Mouse (Mus musculus) myocyte (in vitro differentiated cells): ENCODE results near the gene Pmpca. TPM values are rescaled to one million over a fixed set of nuclear protein-coding genes. Genes with fewer than 3 reads are reported as not detected.

Source experiments
- H3K27me3 ChIP-seq: one replicate; pipeline ENCODE4 v1.6.1; 2011; ENCODE audit not compliant: control insufficient read depth, insufficient read depth, insufficient read length
- H3K36me3 ChIP-seq: one replicate; pipeline ENCODE4 v1.6.1; 2011; ENCODE audit not compliant: control insufficient read depth, insufficient read depth
- H3K4me2 ChIP-seq: one replicate; pipeline ENCODE4 v1.6.1; 2011; ENCODE audit warnings: low read depth, control low read depth
- H3K4me3 ChIP-seq: one replicate; pipeline ENCODE4 v1.5.1; 2011; ENCODE audit warnings: mild to moderate bottlenecking, control low read depth, moderate library complexity
- H3K79me2 ChIP-seq: one replicate; pipeline ENCODE4 v1.6.1; 2011; ENCODE audit not compliant: control insufficient read depth, insufficient read depth
- H3ac ChIP-seq: one replicate; pipeline ENCODE4 v1.6.1; 2011; ENCODE audit not compliant: control insufficient read depth, insufficient read length
- CEBPB ChIP-seq: IDR thresholded peaks from 2 replicates; pipeline ENCODE4 v1.6.1; 2011; ENCODE audit warnings: mild to moderate bottlenecking, moderate library complexity; ENCODE audit not compliant: poor library complexity, insufficient read depth, severe bottlenecking
- E2F4 ChIP-seq: IDR thresholded peaks from one replicate; pipeline ENCODE4 v1.6.1; 2011; ENCODE audit warnings: mild to moderate bottlenecking, control low read depth, moderate library complexity; ENCODE audit not compliant: insufficient read depth
- MAX ChIP-seq: IDR thresholded peaks from one replicate; pipeline ENCODE4 v1.6.1; 2011; ENCODE audit warnings: low read depth, mild to moderate bottlenecking, control low read depth
- MYOD1 ChIP-seq, 3 experiments: IDR thresholded peaks; one replicate each; pipeline ENCODE4 v1.6.1; 2011; ENCODE audit warnings: control low read depth in 2 of 3, low read depth in 2 of 3, mild to moderate bottlenecking in 2 of 3, moderate library complexity in 1 of 3; ENCODE audit not compliant: insufficient read length in 2 of 3, control insufficient read depth in 1 of 3
- MYOG ChIP-seq, 3 experiments: IDR thresholded peaks; one replicate each; pipeline ENCODE4 v1.6.1; 2011; ENCODE audit warnings: control low read depth in 2 of 3, low read depth in 2 of 3, mild to moderate bottlenecking in 2 of 3; ENCODE audit not compliant: insufficient read length in 2 of 3, control insufficient read depth in 1 of 3, insufficient read depth in 1 of 3
- POLR2A ChIP-seq: IDR thresholded peaks from one replicate; pipeline ENCODE4 v1.6.1; 2011; ENCODE audit warnings: low read depth, mild to moderate bottlenecking, control low read depth, moderate library complexity; ENCODE audit not compliant: insufficient read length
- POLR2AphosphoS2 ChIP-seq: IDR thresholded peaks from one replicate; pipeline ENCODE4 v1.6.1; 2011; ENCODE audit warnings: low read depth, control low read depth; ENCODE audit not compliant: insufficient read length
- REST ChIP-seq: IDR thresholded peaks from one replicate; pipeline ENCODE4 v1.6.1; 2011; ENCODE audit warnings: mild to moderate bottlenecking, control low read depth, moderate library complexity; ENCODE audit not compliant: insufficient read depth, insufficient read length
- SRF ChIP-seq: IDR thresholded peaks from one replicate; pipeline ENCODE4 v1.6.1; 2011; ENCODE audit warnings: low read depth; ENCODE audit not compliant: control insufficient read depth, insufficient read length
- TCF12 ChIP-seq: IDR thresholded peaks from one replicate; pipeline ENCODE4 v1.6.1; 2011; ENCODE audit warnings: mild to moderate bottlenecking, control low read depth; ENCODE audit not compliant: poor library complexity, insufficient read depth, severe bottlenecking
- TCF3 ChIP-seq: IDR thresholded peaks from one replicate; pipeline ENCODE4 v1.6.1; 2011; ENCODE audit warnings: low read depth, control low read depth; ENCODE audit not compliant: insufficient read length
- USF1 ChIP-seq: IDR thresholded peaks from one replicate; pipeline ENCODE4 v1.6.1; 2011; ENCODE audit warnings: low read depth, mild to moderate bottlenecking, control low read depth, moderate library complexity
- polyA plus RNA-seq: library from polyadenylated mRNA; unstranded; fragments of >200 nt; fragmentation: generic; extraction: Trizol; gene quantifications from one replicate; pipeline ENCODE4 v1.2.1, GENCODE M21; 2012; ENCODE audit warnings: missing spikeins

Gene Pmpca
- polyA plus RNA-seq, 1 experiment, result 111 TPM

GRCm38 (mm10) chr2:26359983-26360382, 29.2 kb upstream of the Pmpca start:
- TF ChIP-seq MAX (no peak), REST (no peak), TCF3 (no peak), SRF (no peak), MYOG (IDR thresholded peaks at IDR 0.05; ENCODE audit: control insufficient read depth in 1 of 3, insufficient read depth in 1 of 3, insufficient read length in 2 of 3, low read depth in 2 of 3) (no peak), TCF12 (no peak), E2F4 (no peak), MYOD1 (IDR thresholded peaks at IDR 0.05; ENCODE audit: control insufficient read depth in 1 of 3, insufficient read length in 2 of 3, low read depth in 2 of 3) (no peak), POLR2A (no peak), USF1 (no peak), CEBPB (no peak), POLR2AphosphoS2 (no peak)
- Histone ChIP-seq H3K36me3 (no peaks in the 10 kb centered on the region), H3K4me3 (no peak overlapping the region), H3K27me3 (no peaks in the 10 kb centered on the region), H3K79me2 (no peaks in the 10 kb centered on the region), H3K4me2 (no peak overlapping the region), H3ac (no peak overlapping the region)

- no peak within 1 kb of the TSS for H3K4me2 ChIP-seq
- H3K79me2 ChIP-seq, result no peaks in the 10 kb centered on the region
- no peaks in the 10 kb centered on the region for H3K27me3 ChIP-seq
- H3K36me3 ChIP-seq, result no peaks in the 10 kb centered on the region
- H3K4me3 ChIP-seq, result no peak within 1 kb of the TSS
- H3ac ChIP-seq, result no peak within 1 kb of the TSS
- TF ChIP-seq POLR2AphosphoS2 (peak; percentile 15), E2F4 (no peak), CEBPB (no peak)
Measured at GRCm38 (mm10) chr2:26360772-26361171, 28.4 kb upstream of the Pmpca start, which contains the start of gene Card9. Card9 (minus strand) TSS chr2:26360918.

- Histone ChIP-seq H3ac (no peak overlapping the region), H3K36me3 (peaks cover 8% of the 10 kb centered on the region), H3K4me3 (no peak overlapping the region), H3K79me2 (no peaks in the 10 kb centered on the region), H3K27me3 (no peaks in the 10 kb centered on the region), H3K4me2 (no peak overlapping the region)
- TF ChIP-seq TCF3 (no peak), POLR2AphosphoS2 (peak; percentile 38)
Measured at GRCm38 (mm10) chr2:26362991-26363390, 26.1 kb upstream of the Pmpca start.

- Histone ChIP-seq H3ac (no peak overlapping the region), H3K27me3 (no peaks in the 10 kb centered on the region), H3K79me2 (no peaks in the 10 kb centered on the region), H3K4me2 (no peak overlapping the region), H3K36me3 (peaks cover 8% of the 10 kb centered on the region), H3K4me3 (no peak overlapping the region)
- TF ChIP-seq POLR2AphosphoS2, result peak; percentile 34
- no peak for TF ChIP-seq REST
Measured at GRCm38 (mm10) chr2:26363481-26363880, 25.7 kb upstream of the Pmpca start.

GRCm38 (mm10) chr2:26364738-26365465, 24.2 kb upstream of the Pmpca start:
- Histone ChIP-seq H3K27me3 (no peaks in the 10 kb centered on the region), H3K36me3 (peaks cover 15% of the 10 kb centered on the region), H3K4me2 (no peak overlapping the region), H3K4me3 (no peak overlapping the region), H3ac (no peak overlapping the region), H3K79me2 (no peaks in the 10 kb centered on the region)
- peak; percentile 0 for TF ChIP-seq POLR2AphosphoS2
- TF ChIP-seq SRF, result no peak
- TF ChIP-seq TCF12, result no peak

GRCm38 (mm10) chr2:26367911-26368310, 21.2 kb upstream of the Pmpca start:
- peaks cover 31% of the 10 kb centered on the region for H3K36me3 ChIP-seq
- H3K27me3 ChIP-seq, result no peaks in the 10 kb centered on the region
- H3K79me2 ChIP-seq, result no peaks in the 10 kb centered on the region
- no peak overlapping the region for H3ac ChIP-seq
- H3K4me2 ChIP-seq, result no peak overlapping the region
- no peak overlapping the region for H3K4me3 ChIP-seq
- no peak for TF ChIP-seq TCF3
- TF ChIP-seq POLR2A, result no peak
- no peak for TF ChIP-seq CEBPB
- TF ChIP-seq TCF12, result no peak
- no peak for TF ChIP-seq MYOG (IDR thresholded peaks at IDR 0.05; ENCODE audit: control insufficient read depth in 1 of 3, insufficient read depth in 1 of 3, insufficient read length in 2 of 3, low read depth in 2 of 3)
- TF ChIP-seq SRF, result no peak
- TF ChIP-seq E2F4, result no peak
- no peak for TF ChIP-seq POLR2AphosphoS2
- no peak for TF ChIP-seq MYOD1 (IDR thresholded peaks at IDR 0.05; ENCODE audit: control insufficient read depth in 1 of 3, insufficient read length in 2 of 3, low read depth in 2 of 3)
- no peak for TF ChIP-seq REST
- no peak for TF ChIP-seq MAX
- TF ChIP-seq USF1, result no peak
